Mouse (Mus musculus): ENCODE measurements around the gene Orc2.

GRCm38 (mm10) chr1:58458175-58458574 is 46.7 kb downstream of the Orc2 start:
- TF ChIP-seq CTCF (IDR thresholded peaks at IDR 0.05; ENCODE audit: low read depth, low read length) (no peak), GATA1 (IDR thresholded peaks at IDR 0.05; ENCODE audit: borderline replicate concordance, low read length) (no peak), POLR2AphosphoS5 (IDR thresholded peaks at IDR 0.05; ENCODE audit: insufficient replicate concordance, low read depth, low read length) (no peak)
